Mouse (Mus musculus): ENCODE results near the gene Pikfyve. TPM values are rescaled to one million over a fixed set of nuclear protein-coding genes. Genes with fewer than 3 reads are reported as not detected.

The Pikfyve gene
- total RNA-seq, 2 experiments from 2014 or later: 38.9 to 39.0 TPM

- DNase-seq (ENCODE audit: low spot score in 2 of 2): peak in 1 of 2 experiments; percentile 77
Measured at GRCm38 (mm10) chr1:65312118-65312517, 125.6 kb downstream of the Pikfyve start.

- no peak for DNase-seq (ENCODE audit: low spot score in 2 of 2)
Measured at GRCm38 (mm10) chr1:65312896-65313295, 126.4 kb downstream of the Pikfyve start.

- DNase-seq (ENCODE audit: low spot score in 2 of 2): no peak
Measured at GRCm38 (mm10) chr1:65314054-65315021, 127.9 kb downstream of the Pikfyve start.

GRCm38 (mm10) chr1:65315022-65315407 is 128.5 kb downstream of the Pikfyve start:
- no peak for DNase-seq (ENCODE audit: low spot score in 2 of 2)

Other genes with a start within 250 kb of the Pikfyve start
- 10 to 100 TPM; 25.0 to 29.3 TPM for gene Plekhm3, start 229.9 kb upstream of the Pikfyve start, total RNA-seq (2021)
- gene Akr1cl, start 153.9 kb upstream of the Pikfyve start, total RNA-seq (2021): not detected
- not detected for gene Cryge, start 135.5 kb upstream of the Pikfyve start, total RNA-seq (2021)
- not detected for gene Crygd, start 123.2 kb upstream of the Pikfyve start, total RNA-seq (2021)
- not detected for gene Crygc, start 113.0 kb upstream of the Pikfyve start, total RNA-seq (2021)
- not detected for gene Crygb, start 104.4 kb upstream of the Pikfyve start, total RNA-seq (2021)
- under 1 TPM in 1 of 2 experiments, not detected in 1; 0.65 TPM for gene Cryga, start 83.3 kb upstream of the Pikfyve start, total RNA-seq (2021)
- gene Gm28845, start 67.1 kb upstream of the Pikfyve start, total RNA-seq (2021): 1 to 10 TPM in 1 of 2 experiments, under 1 TPM in 1; 0.60 to 1.3 TPM
- gene D630023F18Rik, start 63.5 kb upstream of the Pikfyve start, total RNA-seq (2021): 10 to 100 TPM; 15.1 to 18.1 TPM
- 10 to 100 TPM; 96.3 to 98.4 TPM for gene Idh1, start 183 bp upstream of the Pikfyve start, total RNA-seq (2021)
- under 1 TPM; 0.74 to 0.79 TPM for gene Pth2r, start 95.4 kb downstream of the Pikfyve start, total RNA-seq (2021)

Measured in layer of hippocampus, postnatal 14 days (tissue).